Mouse (Mus musculus) intestine, embryonic 14.5 days (tissue): ENCODE data around the gene Rasd2. TPM values are rescaled to one million over a fixed set of nuclear protein-coding genes. Genes with fewer than 3 reads are reported as not detected.

ENCODE experiments used
- ATAC-seq: fragments of 200-750 bp; cut with Nextera tagmentation; replicated peaks from 2 replicates; pipeline ENCODE4 v1.8.0; 2017; ENCODE audit warnings: low read depth, moderate number of reproducible peaks, moderate TSS enrichment, moderate library complexity; ENCODE audit not compliant: low FRiP score, low TSS enrichment
- DNase-seq: peaks from one replicate; pipeline ENCODE4 v3.0.0-alpha.2; 2018; ENCODE audit warnings: low spot score
- H3K27ac ChIP-seq: fragments of 300-500 bp; sonication (generic); 2 replicates; pipeline ENCODE4 v1.5.1; 2014; ENCODE audit warnings: low read depth, mild to moderate bottlenecking, control low read depth
- H3K27me3 ChIP-seq: fragments of 300-500 bp; sonication (generic); replicated peaks from 2 replicates; pipeline ENCODE4 v1.6.1; 2014; ENCODE audit warnings: low read length, control low read depth; ENCODE audit not compliant: control insufficient read depth, insufficient read depth
- H3K36me3 ChIP-seq: fragments of 300-500 bp; sonication (generic); 2 replicates; pipeline ENCODE4 v1.6.1; 2014; ENCODE audit warnings: low read length, control low read depth; ENCODE audit not compliant: control insufficient read depth, insufficient read depth
- H3K4me1 ChIP-seq: fragments of 300-500 bp; sonication (generic); replicated peaks from 2 replicates; pipeline ENCODE4 v1.6.1; 2014; ENCODE audit warnings: low read length, control low read depth, mixed read lengths; ENCODE audit not compliant: control insufficient read depth, insufficient read depth
- H3K4me2 ChIP-seq: fragments of 300-500 bp; sonication (generic); 2 replicates; pipeline ENCODE4 v1.6.1; 2014; ENCODE audit warnings: low read length
- H3K4me3 ChIP-seq: fragments of 300-500 bp; sonication (generic); 2 replicates; pipeline ENCODE4 v1.5.1; 2014; ENCODE audit warnings: low read depth, low read length, control low read depth, mixed read lengths
- H3K9ac ChIP-seq: fragments of 300-500 bp; sonication (generic); 2 replicates; pipeline ENCODE4 v1.6.1; 2014; ENCODE audit warnings: mild to moderate bottlenecking, low read length
- H3K9me3 ChIP-seq: fragments of 300-500 bp; sonication (generic); 2 replicates; pipeline ENCODE4 v1.6.1; 2016; ENCODE audit warnings: low read length, control low read depth; ENCODE audit not compliant: control insufficient read depth
- WGBS: fragments of 180-500 bp; shearing (Covaris S2); extraction: QIAGEN DNeasy Blood & Tissue Kit; methylation state at CpG from one replicate; pipeline ENCODE4 v1.1.7; 2014; 5-methylcytosine and 5-hydroxymethylcytosine counted together
- polyA plus RNA-seq: library from polyadenylated mRNA; unstranded; fragments of >200 nt; fragmentation: Nextera tagmentation; extraction: Ambion mirVana; gene quantifications from 2 replicates; pipeline ENCODE4 v1.2.1, GENCODE M21; 2014

Rasd2 gene
- polyA plus RNA-seq, 1 experiment from 2014 or later: 2.5 TPM

GRCm38 (mm10) chr8:75233915-75234554, 20.3 kb downstream of the Rasd2 start:
- Histone ChIP-seq H3K4me2 (no peak overlapping the region), H3K27ac (no peak overlapping the region), H3K9ac (no peak overlapping the region), H3K36me3 (no peaks in the 10 kb centered on the region), H3K9me3 (no peaks in the 10 kb centered on the region), H3K27me3 (no peaks in the 10 kb centered on the region), H3K4me1 (no peaks in the 10 kb centered on the region), H3K4me3 (no peak overlapping the region)
- ATAC-seq (no peak), DNase-seq (peak; percentile 60)
- 59% methylated on average over 4 of the region's 4 CpGs for WGBS

DNA sequence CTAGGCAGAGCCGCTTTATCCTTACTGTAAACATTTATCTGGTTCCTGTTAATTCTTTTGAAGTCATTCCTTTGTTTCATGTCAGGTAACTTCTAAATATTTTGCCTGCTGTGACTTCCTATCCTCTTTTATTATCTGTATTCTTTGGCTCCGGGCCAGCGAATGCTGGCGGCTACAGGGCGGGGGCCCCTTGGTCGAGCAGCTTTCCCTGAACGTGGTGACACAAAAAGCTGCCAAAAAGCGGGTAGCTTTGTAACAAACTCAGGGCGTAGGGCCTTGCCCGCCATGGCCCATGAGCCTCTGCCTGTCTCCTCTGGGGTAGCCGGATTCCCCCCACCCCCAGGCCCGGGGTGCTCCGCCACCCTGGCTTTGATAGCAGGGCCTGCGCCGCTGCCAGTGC, 33.6 kb downstream of the Rasd2 start:
- no peak overlapping the region for H3K9ac ChIP-seq
- no peaks in the 10 kb centered on the region for H3K27me3 ChIP-seq
- H3K9me3 ChIP-seq: peaks cover 6% of the 10 kb centered on the region
- DNase-seq (no peak), ATAC-seq (no peak)
- H3K27ac ChIP-seq: no peak overlapping the region
- no peaks in the 10 kb centered on the region for H3K4me1 ChIP-seq
- no peak overlapping the region for H3K4me3 ChIP-seq
- H3K4me2 ChIP-seq: no peak overlapping the region
- H3K36me3 ChIP-seq: no peaks in the 10 kb centered on the region
- WGBS: 87% methylated on average over 15 of the region's 15 CpGs

DNA sequence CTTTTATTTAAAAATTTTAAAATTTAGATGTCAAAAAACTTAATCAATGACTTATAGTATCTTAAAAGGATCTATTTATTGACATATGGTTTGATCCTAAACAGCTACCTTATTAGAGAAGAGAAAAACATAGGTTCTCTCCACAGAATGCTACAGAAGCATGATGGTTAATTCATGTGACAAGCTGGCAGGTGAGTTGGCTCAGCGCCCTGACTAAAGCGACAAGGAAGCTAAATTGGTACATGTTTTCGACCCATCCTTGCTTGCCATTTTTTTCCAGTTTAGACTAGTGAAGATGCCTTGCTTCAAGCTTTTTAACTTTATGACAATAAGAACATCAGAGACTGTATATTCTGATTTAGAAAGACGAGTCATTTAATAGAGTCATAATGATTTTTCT, 35.4 kb downstream of the Rasd2 start:
- no peak overlapping the region for H3K4me3 ChIP-seq
- H3K27ac ChIP-seq: no peak overlapping the region
- H3K4me1 ChIP-seq: no peaks in the 10 kb centered on the region
- peaks cover 6% of the 10 kb centered on the region for H3K9me3 ChIP-seq
- H3K27me3 ChIP-seq: no peaks in the 10 kb centered on the region
- H3K4me2 ChIP-seq: no peak overlapping the region
- no peak overlapping the region for H3K9ac ChIP-seq
- DNase-seq: no peak
- no peaks in the 10 kb centered on the region for H3K36me3 ChIP-seq
- 93% methylated on average over 4 of the region's 4 CpGs for WGBS
- no peak for ATAC-seq

DNA sequence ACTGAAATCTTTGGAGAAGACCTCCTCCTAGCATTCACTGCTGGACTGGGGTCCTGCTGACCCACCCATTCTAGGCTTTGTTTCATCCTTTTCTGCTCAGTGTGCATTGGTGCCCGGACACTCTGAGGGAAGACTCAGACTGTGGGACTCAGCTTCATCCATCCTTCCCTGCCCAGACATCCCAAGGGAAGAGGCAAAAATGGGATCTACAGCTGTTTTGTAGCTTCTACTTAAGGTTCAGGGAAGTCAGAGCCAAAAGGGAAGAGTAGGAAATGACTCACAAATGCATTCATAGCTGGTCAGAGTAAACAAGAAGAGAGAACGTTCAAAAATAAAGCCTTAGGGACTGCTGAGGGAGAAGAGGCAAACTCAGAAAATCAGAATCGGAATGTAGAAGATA, 40.3 kb downstream of the Rasd2 start:
- Histone ChIP-seq H3K9ac (no peak overlapping the region), H3K4me1 (no peaks in the 10 kb centered on the region), H3K27me3 (no peaks in the 10 kb centered on the region), H3K9me3 (no peaks in the 10 kb centered on the region), H3K4me3 (no peak overlapping the region), H3K27ac (no peak overlapping the region), H3K4me2 (no peak overlapping the region), H3K36me3 (no peaks in the 10 kb centered on the region)
- DNase-seq (no peak), ATAC-seq (no peak)
- WGBS: 81% methylated on average over 3 of the region's 3 CpGs

GRCm38 (mm10) chr8:75255635-75256034, 41.9 kb downstream of the Rasd2 start:
- H3K4me3 ChIP-seq: no peak overlapping the region
- H3K9me3 ChIP-seq: no peaks in the 10 kb centered on the region
- DNase-seq (no peak), ATAC-seq (no peak)
- H3K36me3 ChIP-seq: no peaks in the 10 kb centered on the region
- H3K27ac ChIP-seq: no peak overlapping the region
- no peaks in the 10 kb centered on the region for H3K27me3 ChIP-seq
- H3K4me1 ChIP-seq: no peaks in the 10 kb centered on the region
- 87% methylated on average over 3 of the region's 3 CpGs for WGBS
- H3K9ac ChIP-seq: no peak overlapping the region
- no peak overlapping the region for H3K4me2 ChIP-seq

DNA sequence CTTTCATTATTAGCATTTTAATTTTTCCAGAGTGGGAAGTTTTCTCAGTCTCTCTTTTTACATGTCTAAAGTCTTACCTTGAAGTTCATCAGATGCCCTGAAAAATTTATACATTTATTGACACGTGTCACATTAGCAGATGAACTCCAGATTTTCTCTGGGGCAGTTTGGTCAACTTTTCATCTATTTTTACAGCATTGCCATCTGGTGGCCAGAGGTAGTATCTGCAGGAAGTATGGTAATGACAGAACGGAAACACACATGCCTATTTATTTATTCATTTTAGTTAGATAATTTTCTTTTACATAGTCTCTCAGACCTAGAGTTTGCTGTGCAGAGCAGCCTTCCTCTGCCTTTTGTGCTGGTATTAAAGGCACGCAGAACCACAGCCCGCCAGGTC, 58.4 kb downstream of the Rasd2 start:
- Histone ChIP-seq H3K27ac (no peak overlapping the region), H3K36me3 (no peaks in the 10 kb centered on the region), H3K4me1 (no peaks in the 10 kb centered on the region), H3K4me3 (no peak overlapping the region), H3K9me3 (no peaks in the 10 kb centered on the region), H3K9ac (no peak overlapping the region), H3K4me2 (no peak overlapping the region), H3K27me3 (no peaks in the 10 kb centered on the region)
- WGBS: 40% methylated on average over 4 of the region's 4 CpGs
- ATAC-seq (no peak), DNase-seq (no peak)

Other genes starting within 250 kb of the Rasd2 start
- gene Hmgxb4, start 220.6 kb upstream of the Rasd2 start, polyA plus RNA-seq: 44.3 and 46.3 TPM in 2 replicates
- 25.2 and 27.2 TPM in 2 replicates for gene Tom1, start 180.2 kb upstream of the Rasd2 start, polyA plus RNA-seq
- gene Hmox1, start 120.3 kb upstream of the Rasd2 start, polyA plus RNA-seq: 8.8 and 10.1 TPM in 2 replicates
- 153 and 168 TPM in 2 replicates for gene Mcm5, start 104.4 kb upstream of the Rasd2 start, polyA plus RNA-seq
- not detected in 2 replicates for gene Gm10358, start 192.6 kb downstream of the Rasd2 start, polyA plus RNA-seq
- gene Iqcm, start 234.8 kb downstream of the Rasd2 start, polyA plus RNA-seq: 0.12 TPM in 1 of 2 replicates, not detected in the other